Mouse (Mus musculus): Measurements from ENCODE around the gene Dusp11.

DNA sequence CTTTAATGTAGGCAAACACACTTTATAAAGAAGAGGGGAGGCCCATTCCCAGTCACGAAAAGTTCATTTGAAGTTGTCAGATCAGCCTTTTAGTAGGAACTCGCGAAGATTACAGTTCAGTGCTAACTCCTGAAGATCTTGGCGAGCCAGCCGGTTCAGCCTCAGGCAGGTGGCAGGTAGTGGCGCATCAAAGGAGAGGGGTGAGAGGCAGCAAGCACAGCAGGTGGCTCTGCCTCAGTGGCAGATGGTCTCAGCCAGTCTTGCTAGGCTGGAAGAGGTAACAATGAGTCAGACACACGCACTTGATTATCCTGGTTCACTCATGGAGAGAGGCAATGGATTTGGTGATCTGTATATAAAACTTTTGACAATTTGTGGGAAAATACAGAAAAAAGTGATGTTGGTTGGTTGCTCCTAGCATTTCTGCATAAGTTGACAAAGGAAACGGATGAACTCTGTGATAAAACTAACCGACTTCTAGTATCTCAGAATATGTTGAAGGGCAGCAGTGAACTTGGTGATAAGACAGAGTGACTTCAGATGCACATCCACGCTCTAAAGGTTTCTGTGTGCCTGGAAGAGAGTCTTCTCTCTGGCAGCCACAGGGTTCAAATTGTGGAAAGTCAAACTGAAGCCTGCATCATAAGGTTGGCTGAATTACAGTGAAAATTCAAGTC, 13.6 kb upstream of the Dusp11 start:
- TF ChIP-seq CTCF (conservative IDR thresholded peaks at IDR 0.05 in 1 of 2, IDR thresholded peaks at IDR 0.05 in 1 of 2; ENCODE audit: low read depth in 2 of 2, low read length in 2 of 2) (no peak), HCFC1 (IDR thresholded peaks at IDR 0.05; ENCODE audit: low read depth, low read length) (no peak), MAX (IDR thresholded peaks at IDR 0.05; ENCODE audit: low read length) (no peak), USF2 (conservative IDR thresholded peaks at IDR 0.05; ENCODE audit: low read depth, low read length) (no peak), POLR2A (IDR thresholded peaks at IDR 0.05; ENCODE audit: low read depth, low read length) (no peak), MAZ (IDR thresholded peaks at IDR 0.05; ENCODE audit: low read depth, low read length) (no peak), TBP (conservative IDR thresholded peaks at IDR 0.05; ENCODE audit: low read depth, low read length) (no peak), GABPA (IDR thresholded peaks at IDR 0.05; ENCODE audit: insufficient replicate concordance, low read depth, low read length) (no peak), UBTF (IDR thresholded peaks at IDR 0.05; ENCODE audit: low read depth, low read length) (no peak)
